Mouse (Mus musculus): ENCODE measurements around the gene Olfr64.

Gene Olfr64

GRCm38 (mm10) chr7:103894385-103894784 is at the start of gene Olfr64:
Gene Olfr64, minus strand, starts transcription at chr7:103894485.
- no peak for DNase-seq (ENCODE audit: low spot score in 2 of 2)

- peak in 1 of 2 experiments; percentile 26 for DNase-seq (ENCODE audit: low spot score in 2 of 2)
Measured at GRCm38 (mm10) chr7:103942730-103943129, 48.4 kb upstream of the Olfr64 start.

GRCm38 (mm10) chr7:103934264-103934663 is 40.0 kb upstream of the Olfr64 start, which contains the start of gene Olfr632:
Gene Olfr632, plus strand, starts transcription at chr7:103934347.
- DNase-seq (ENCODE audit: low spot score in 2 of 2), result no peak

GRCm38 (mm10) chr7:103928525-103928924 is 34.2 kb upstream of the Olfr64 start, which contains the start of gene Olfr631:
Gene Olfr631, plus strand, starts transcription at chr7:103928825.
- DNase-seq (ENCODE audit: low spot score in 2 of 2), result no peak

GRCm38 (mm10) chr7:103915338-103915737 is 21.1 kb upstream of the Olfr64 start:
- no peak for DNase-seq (ENCODE audit: low spot score in 2 of 2)

GRCm38 (mm10) chr7:103912969-103913511 is 18.8 kb upstream of the Olfr64 start:
- no peak for DNase-seq (ENCODE audit: low spot score in 2 of 2)

- DNase-seq (ENCODE audit: low spot score in 2 of 2), result no peak
Measured at GRCm38 (mm10) chr7:103910047-103910446, 15.8 kb upstream of the Olfr64 start.

GRCm38 (mm10) chr7:103903187-103903586 is 8.9 kb upstream of the Olfr64 start, which contains the start of gene Olfr65:
Gene Olfr65, plus strand, starts transcription at chr7:103903487.
- peak in 1 of 2 experiments; percentile 18 for DNase-seq (ENCODE audit: low spot score in 2 of 2)

GRCm38 (mm10) chr7:103886152-103886551 is 8.1 kb downstream of the Olfr64 start, which contains the start of gene Olfr66:
Gene Olfr66, minus strand, starts transcription at chr7:103886252.
- DNase-seq (ENCODE audit: low spot score in 2 of 2), result no peak

GRCm38 (mm10) chr7:103877093-103877492 is 17.2 kb downstream of the Olfr64 start:
- DNase-seq (ENCODE audit: low spot score in 2 of 2), result no peak

GRCm38 (mm10) chr7:103874451-103874850 is 19.8 kb downstream of the Olfr64 start:
- DNase-seq (ENCODE audit: low spot score in 2 of 2), result no peak

- peak in 1 of 2 experiments; percentile 21 for DNase-seq (ENCODE audit: low spot score in 2 of 2)
Measured at GRCm38 (mm10) chr7:103873064-103873463, 21.2 kb downstream of the Olfr64 start.

- no peak for DNase-seq (ENCODE audit: low spot score in 2 of 2)
Measured at GRCm38 (mm10) chr7:103870667-103871066, 23.6 kb downstream of the Olfr64 start.

GRCm38 (mm10) chr7:103865716-103866115 is 28.6 kb downstream of the Olfr64 start:
- no peak for DNase-seq (ENCODE audit: low spot score in 2 of 2)

GRCm38 (mm10) chr7:103861531-103861930 is 32.8 kb downstream of the Olfr64 start:
- DNase-seq (ENCODE audit: low spot score in 2 of 2), result no peak

- DNase-seq (ENCODE audit: low spot score in 2 of 2), result no peak
Measured at GRCm38 (mm10) chr7:103860855-103861254, 33.4 kb downstream of the Olfr64 start.

GRCm38 (mm10) chr7:103859076-103859475 is 35.2 kb downstream of the Olfr64 start:
- DNase-seq (ENCODE audit: low spot score in 2 of 2), result no peak

- no peak for DNase-seq (ENCODE audit: low spot score in 2 of 2)
Measured at GRCm38 (mm10) chr7:103854669-103855068, 39.6 kb downstream of the Olfr64 start.

- DNase-seq (ENCODE audit: low spot score in 2 of 2), result no peak
Measured at GRCm38 (mm10) chr7:103853090-103853489, 41.2 kb downstream of the Olfr64 start, which contains the start of gene Hbb-y. Gene Hbb-y, minus strand, starts transcription at chr7:103853216.

- DNase-seq (ENCODE audit: low spot score in 2 of 2), result no peak
Measured at GRCm38 (mm10) chr7:103844525-103845325, 49.6 kb downstream of the Olfr64 start.

GRCm38 (mm10) chr7:103843034-103843433 is 51.3 kb downstream of the Olfr64 start, which contains the start of gene Hbb-bh1:
Gene Hbb-bh1, minus strand, starts transcription at chr7:103843164.
- DNase-seq (ENCODE audit: low spot score in 2 of 2), result no peak

- no peak for DNase-seq (ENCODE audit: low spot score in 2 of 2)
Measured at GRCm38 (mm10) chr7:103840268-103840667, 54.0 kb downstream of the Olfr64 start, which contains the start of gene Hbb-bh2. Gene Hbb-bh2, minus strand, starts transcription at chr7:103840520.
